Mouse (Mus musculus) left cerebral cortex, adult 11 months (tissue): ENCODE measurements around the gene Rrp1b.
"Not testable (repeated sequence)": the region's sequence is repeated elsewhere in the genome, so short reads cannot be mapped to it uniquely, and the experiment has no call there.

Source experiments
- DNase-seq: peaks from one replicate; pipeline ENCODE4 v3.0.0; 2022; ENCODE audit warnings: low spot score

The Rrp1b gene

GRCm38 (mm10) chr17:32091364-32092240 is 55.7 kb downstream of the Rrp1b start:
- peak; percentile 68 for DNase-seq

GRCm38 (mm10) chr17:32092241-32092619 is 56.3 kb downstream of the Rrp1b start:
- no peak for DNase-seq

- DNase-seq: no peak
Observed at GRCm38 (mm10) chr17:32092895-32093294, 57.0 kb downstream of the Rrp1b start.

GRCm38 (mm10) chr17:32097676-32098075 is 61.8 kb downstream of the Rrp1b start:
- no peak for DNase-seq

GRCm38 (mm10) chr17:32098905-32099304 is 63.0 kb downstream of the Rrp1b start:
- not testable (repeated sequence) for DNase-seq

GRCm38 (mm10) chr17:32099574-32099942 is 63.7 kb downstream of the Rrp1b start:
- no peak for DNase-seq

GRCm38 (mm10) chr17:32099943-32100586 is 64.2 kb downstream of the Rrp1b start:
- no peak for DNase-seq

- DNase-seq: no peak
Observed at GRCm38 (mm10) chr17:32103054-32103453, 67.2 kb downstream of the Rrp1b start.

GRCm38 (mm10) chr17:32106358-32106757 is 70.5 kb downstream of the Rrp1b start:
- DNase-seq: no peak

- no peak for DNase-seq
Observed at GRCm38 (mm10) chr17:32107877-32108276, 72.0 kb downstream of the Rrp1b start.

- DNase-seq: not testable (repeated sequence)
Observed at GRCm38 (mm10) chr17:32108320-32109011, 72.6 kb downstream of the Rrp1b start.

- no peak for DNase-seq
Observed at GRCm38 (mm10) chr17:32109201-32109940, 73.5 kb downstream of the Rrp1b start.

GRCm38 (mm10) chr17:32110424-32110823 is 74.5 kb downstream of the Rrp1b start:
- no peak for DNase-seq

- DNase-seq: no peak
Observed at GRCm38 (mm10) chr17:32110980-32111780, 75.3 kb downstream of the Rrp1b start.
